Mouse (Mus musculus) Patski (cell line): ENCODE data around the gene Snap23. TPM values are rescaled to one million over a fixed set of nuclear protein-coding genes. Genes with fewer than 3 reads are reported as not detected.
A peak's percentile ranks its signal among the peaks of the same experiment; 100 is the strongest.

ENCODE experiments used
- ATAC-seq: fragments of 100-300 bp; one replicate; pipeline ENCODE4 v1.8.0; 2021
- CTCF ChIA-PET: fragments of 350-600 bp; sonication (Branson Sonifier 250); formaldehyde crosslinking; loops from one replicate; lab custom pipeline; 2022; ENCODE audit warnings: inconsistent platforms; lab: Charles Lee
- POLR2A ChIA-PET: fragments of 350-600 bp; sonication (Branson Sonifier 250); formaldehyde crosslinking; loops from one replicate; lab custom pipeline; 2022; ENCODE audit warnings: antibody characterized with exemption, inconsistent platforms; lab: Charles Lee
- DNase-seq: peaks from one replicate; pipeline ENCODE4 v3.0.0-alpha.2; 2011; ENCODE audit warnings: low read depth, low spot score
- H3K27me3 ChIP-seq: fragments of 371-371 bp; one replicate; pipeline ENCODE4 v1.5.1; 2021
- CTCF ChIP-seq: fragments of 100-300 bp; IDR thresholded peaks from one replicate; pipeline ENCODE4 v1.5.1; 2021
- in situ Hi-C: fragments of 300-500 bp; cut with MboI; formaldehyde crosslinking; loops from 3 replicates; pipeline ENCODE4 v1.11.1; 2018; ENCODE audit warnings: low pct_unique_long_range_greater_than_20kb, mixed read lengths
- polyA plus RNA-seq: library from polyadenylated mRNA; unstranded; gene quantifications from one replicate; pipeline ENCODE4 v1.2.3, GENCODE M21; 2021

The Snap23 gene
- polyA plus RNA-seq, 1 experiment from 2014 or later, result 61.4 TPM

DNA sequence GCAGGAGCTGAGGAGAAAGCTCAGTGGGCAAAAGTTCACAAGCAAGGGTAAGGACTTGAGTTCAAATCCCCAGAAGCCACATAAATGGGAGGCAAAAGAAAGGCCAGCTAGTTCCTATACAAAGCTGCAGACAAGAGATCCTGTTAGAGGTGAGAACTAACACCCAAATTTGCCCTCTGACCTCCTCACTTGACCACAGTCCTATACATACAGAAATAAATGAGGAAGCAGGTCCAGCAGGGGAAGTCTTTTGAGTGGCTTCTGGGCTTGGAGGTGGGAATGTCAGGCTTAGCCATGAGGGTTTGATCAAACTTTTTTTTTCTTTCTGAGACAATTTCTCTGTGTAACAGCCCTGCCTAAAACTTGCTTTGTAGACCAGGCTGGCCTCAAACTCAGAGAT, 55.4 kb downstream of the Snap23 start:
- no peak for ATAC-seq
- ChIA-PET CTCF (no interaction called here), POLR2A (no interaction called here)
- DNase-seq, result no peak
- in situ Hi-C loops, result no loop called here
- no peak for TF ChIP-seq CTCF
- H3K27me3 ChIP-seq, result no peaks in the 10 kb centered on the region

DNA sequence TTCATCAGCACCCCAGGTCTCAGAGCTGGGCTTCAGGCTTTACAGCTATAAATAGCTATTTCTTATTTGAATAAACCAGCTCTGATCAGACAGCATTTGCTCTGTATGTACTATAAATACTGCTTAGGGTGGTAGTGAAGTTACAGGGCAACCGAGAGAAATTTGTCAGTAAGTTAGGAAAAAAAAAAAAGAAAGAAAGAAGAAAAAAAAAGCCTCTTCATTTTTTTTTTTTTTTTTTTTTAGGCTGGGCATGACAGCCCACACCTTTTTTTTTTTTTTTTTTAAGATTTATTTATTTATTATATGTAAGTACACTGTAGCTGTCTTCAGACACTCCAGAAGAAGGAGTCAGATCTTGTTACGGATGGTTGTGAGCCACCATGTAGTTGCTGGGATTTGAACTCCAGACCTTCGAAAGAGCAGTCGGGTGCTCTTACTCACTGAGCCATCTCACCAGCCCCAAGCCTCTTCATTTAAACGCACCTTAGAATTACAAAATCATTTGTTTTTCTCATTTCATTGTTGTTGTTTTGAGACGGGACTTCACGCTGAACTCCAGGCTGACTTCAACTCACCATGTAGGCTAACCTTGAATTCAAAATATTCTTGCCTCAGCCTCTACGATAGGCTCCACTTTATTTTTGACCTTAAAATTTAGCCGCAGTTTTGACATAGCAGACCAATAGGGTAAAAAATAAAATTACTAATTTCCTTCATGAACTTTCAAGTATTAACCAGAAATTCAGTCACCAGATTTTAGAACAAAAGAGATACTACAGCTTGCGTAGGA, 60.8 kb downstream of the Snap23 start:
- TF ChIP-seq CTCF, result no peak
- H3K27me3 ChIP-seq, result no peaks in the 10 kb centered on the region
- in situ Hi-C loops, result no loop called here
- DNase-seq (peak; percentile 10), ATAC-seq (no peak)
- POLR2A ChIA-PET, result no interaction called here
- CTCF ChIA-PET, result no interaction called here

DNA sequence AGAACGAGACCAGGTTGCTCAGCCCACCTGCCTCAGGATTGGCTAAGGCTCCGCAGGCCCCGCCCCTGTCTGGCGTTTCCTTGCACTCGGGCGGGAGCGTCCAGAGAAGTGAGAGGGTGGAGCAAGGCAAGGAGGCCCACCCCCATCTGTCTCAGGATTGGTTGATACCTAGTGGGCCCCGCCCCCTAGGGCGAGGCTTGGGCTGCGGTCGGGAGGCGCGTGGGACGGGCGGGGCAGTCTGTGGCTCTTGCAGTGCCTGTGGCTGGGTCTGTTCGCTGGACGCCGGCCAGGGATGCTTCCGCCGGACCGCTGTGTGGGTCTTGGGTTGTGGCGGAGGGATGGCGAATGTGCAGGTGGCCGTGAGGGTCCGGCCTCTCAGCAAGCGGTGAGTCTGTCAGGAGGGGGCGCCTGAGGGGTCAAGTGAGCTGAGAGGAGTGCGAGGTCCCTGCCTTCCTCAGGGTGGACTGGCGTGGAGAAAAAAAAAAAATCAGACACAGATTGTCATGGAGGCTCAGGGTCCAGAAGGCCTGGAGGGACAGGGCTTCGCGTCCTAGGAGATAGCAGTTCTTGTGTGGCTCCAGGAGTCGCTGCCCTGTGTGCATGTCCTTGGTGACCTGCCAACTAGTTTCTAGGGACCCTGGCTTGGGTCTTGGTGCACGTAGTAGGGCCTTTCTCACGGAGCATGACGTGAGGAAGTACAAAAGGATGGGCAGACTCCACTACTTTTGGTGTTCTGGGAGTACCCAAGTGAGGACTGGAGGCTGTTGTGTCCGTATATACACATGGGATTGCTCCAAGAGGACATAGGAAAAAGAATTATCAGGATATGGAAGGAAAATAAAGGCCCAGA, 61.6 kb downstream of the Snap23 start, which contains the start of gene Stard9:
Stard9 (plus strand) TSS at position 236 of the 850 bp plus-strand sequence.
- no peak for TF ChIP-seq CTCF
- H3K27me3 ChIP-seq, result no peaks in the 10 kb centered on the region
- DNase-seq (peak; percentile 85), ATAC-seq (peak; percentile 99)
- ChIA-PET CTCF (no interaction called here), POLR2A (no interaction called here)
- in situ Hi-C loops, result no loop called here

DNA sequence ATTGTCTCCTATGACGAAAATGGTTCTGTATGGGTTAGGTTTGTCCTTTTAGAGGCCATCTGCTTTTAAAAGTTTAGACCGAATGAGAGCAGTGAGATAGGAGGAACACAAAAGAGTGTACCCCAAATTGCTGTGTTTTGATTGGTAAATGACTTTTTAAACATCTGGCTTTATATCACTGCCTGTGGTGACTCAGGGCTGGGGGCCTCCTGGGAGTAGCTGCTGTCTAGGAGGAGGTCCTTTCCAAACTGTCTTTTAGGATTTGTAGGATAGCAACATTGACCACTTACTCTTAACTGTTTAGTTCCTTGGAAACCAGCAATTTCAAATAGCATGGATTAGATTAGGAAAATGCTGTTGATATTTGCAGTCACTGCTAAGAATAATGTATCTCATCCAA, 62.8 kb downstream of the Snap23 start:
- ChIA-PET POLR2A (no interaction called here), CTCF (no interaction called here)
- ATAC-seq (no peak), DNase-seq (no peak)
- no peaks in the 10 kb centered on the region for H3K27me3 ChIP-seq
- TF ChIP-seq CTCF, result no peak
- in situ Hi-C loops, result no loop called here

DNA sequence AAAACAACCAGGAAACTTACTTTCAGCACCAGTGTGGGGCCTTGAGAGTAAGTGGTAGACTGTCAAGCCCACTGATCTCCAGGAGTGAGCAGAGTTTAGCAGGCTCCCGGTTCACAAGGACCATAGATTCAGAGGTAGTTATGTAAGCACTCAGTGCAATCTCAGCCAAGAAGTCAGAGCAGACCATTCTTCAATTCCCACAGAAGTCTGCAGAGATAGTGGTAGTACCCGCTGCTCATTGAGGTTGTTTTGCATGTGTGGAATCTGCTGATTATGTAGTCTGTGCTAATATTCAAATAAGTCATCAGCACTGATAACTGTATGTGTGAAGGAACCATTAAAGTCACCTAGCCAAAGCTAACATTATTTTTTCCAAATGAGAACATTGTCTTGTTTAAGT, 63.2 kb downstream of the Snap23 start:
- DNase-seq, result no peak
- ATAC-seq, result no peak
- no peaks in the 10 kb centered on the region for H3K27me3 ChIP-seq
- ChIA-PET CTCF (no interaction called here), POLR2A (no interaction called here)
- in situ Hi-C loops, result no loop called here
- TF ChIP-seq CTCF, result no peak

DNA sequence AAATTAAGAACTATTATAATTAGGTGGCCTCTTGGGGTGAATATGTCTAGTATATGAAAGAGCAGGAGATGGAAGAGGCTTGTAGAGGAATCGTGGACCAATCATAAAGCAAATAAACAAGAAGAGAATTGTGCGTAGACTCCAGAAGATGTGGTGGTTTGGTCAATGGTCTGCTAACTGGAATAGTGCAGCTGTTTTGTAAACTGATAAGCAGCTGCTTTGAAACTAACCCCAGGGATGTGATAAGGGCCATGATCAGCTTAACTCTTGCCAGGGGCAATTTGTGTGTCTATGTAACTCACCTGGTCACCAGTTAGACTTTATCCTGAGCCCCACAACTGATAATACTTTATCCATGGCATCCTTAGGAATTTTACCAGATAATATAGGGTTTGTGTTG, 64.0 kb downstream of the Snap23 start:
- POLR2A ChIA-PET, result no interaction called here

DNA sequence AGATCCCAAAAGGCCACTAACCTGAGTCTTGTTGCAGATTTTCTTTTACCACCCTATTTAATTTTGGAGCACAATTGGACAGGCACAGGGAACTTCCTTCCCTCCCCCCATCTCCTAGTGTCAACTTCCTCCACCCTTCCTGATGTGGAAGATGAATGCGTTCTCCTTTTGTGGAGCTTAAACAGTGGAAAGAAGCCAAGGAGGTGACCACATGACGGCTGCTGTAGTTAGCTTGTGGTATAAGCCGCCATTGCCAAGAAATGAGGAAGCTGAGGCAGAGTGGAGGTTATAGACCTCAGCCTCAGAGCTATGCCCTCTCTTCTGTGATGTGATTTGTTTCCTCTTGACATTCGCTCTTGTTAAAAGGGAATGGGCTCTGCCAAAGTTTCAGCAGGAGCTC, 64.5 kb downstream of the Snap23 start:
- no peak for TF ChIP-seq CTCF
- in situ Hi-C loops, result no loop called here
- ChIA-PET POLR2A (no interaction called here), CTCF (interaction anchor here (1.0 to 1.3 kb wide), 3 partner anchors 10 to 31 kb away, joined by 3 to 4 read pairs (median 3); no protein-coding TSS in a partner anchor)
- no peak for DNase-seq
- no peaks in the 10 kb centered on the region for H3K27me3 ChIP-seq
- no peak for ATAC-seq

More for the DNA sequence above, 64.0 kb downstream of the Snap23 start:
- in situ Hi-C loops, result no loop called here
- H3K27me3 ChIP-seq, result no peaks in the 10 kb centered on the region
- DNase-seq, result no peak
- TF ChIP-seq CTCF, result no peak
- CTCF ChIA-PET, result interaction anchor here (1.0 to 1.3 kb wide), 3 partner anchors 11 to 32 kb away, joined by 3 to 4 read pairs (median 3); no protein-coding TSS in a partner anchor
- ATAC-seq, result no peak

DNA sequence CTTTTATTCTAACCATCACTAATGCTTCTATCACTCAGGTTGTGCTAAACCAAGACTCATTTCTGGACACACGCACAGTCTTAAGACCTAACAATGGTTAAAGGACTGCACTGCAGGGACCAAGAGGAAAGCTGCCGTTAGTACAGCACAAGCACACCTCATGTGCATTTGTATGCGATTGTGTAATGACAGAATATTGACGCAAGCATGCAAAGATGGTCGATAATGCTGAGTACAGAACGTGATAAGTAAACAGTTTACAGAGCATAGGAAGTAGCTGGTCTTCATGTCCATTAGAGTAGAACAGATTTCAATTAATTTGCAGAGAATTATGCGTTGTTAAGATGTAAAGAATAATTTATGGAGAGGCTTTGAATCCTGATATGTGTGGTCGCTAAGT, 73.4 kb downstream of the Snap23 start:
- H3K27me3 ChIP-seq, result no peaks in the 10 kb centered on the region
- in situ Hi-C loops, result no loop called here
- DNase-seq (no peak), ATAC-seq (no peak)
- CTCF ChIA-PET, result no interaction called here
- TF ChIP-seq CTCF, result no peak
- POLR2A ChIA-PET, result no interaction called here

DNA sequence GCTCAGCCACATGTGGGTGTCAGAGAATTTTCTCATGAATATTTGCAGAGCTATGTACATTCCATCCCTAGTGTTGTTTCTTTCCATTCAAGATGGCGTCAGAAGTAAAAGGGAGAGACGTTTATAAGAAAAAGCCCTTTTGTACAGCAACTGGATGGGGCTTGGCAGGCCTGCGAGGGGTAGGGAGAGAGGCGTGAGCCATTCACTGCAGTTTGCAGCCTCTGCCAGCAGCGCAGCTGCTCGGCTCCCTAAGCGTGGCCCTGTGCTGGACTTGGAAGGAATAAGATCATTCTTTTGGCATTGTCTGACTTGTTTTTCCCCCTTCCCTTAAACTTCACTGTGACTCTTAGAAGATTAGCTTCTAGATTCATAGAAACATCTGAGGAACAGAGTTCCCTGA, 76.4 kb downstream of the Snap23 start:
- ChIA-PET POLR2A (interaction anchor here (0.7 kb wide), 1 partner anchor 191 kb away, joined by 3 read pairs; no protein-coding TSS in a partner anchor), CTCF (no interaction called here)
- in situ Hi-C loops, result no loop called here
- TF ChIP-seq CTCF, result no peak
- DNase-seq (no peak), ATAC-seq (no peak)
- no peaks in the 10 kb centered on the region for H3K27me3 ChIP-seq

DNA sequence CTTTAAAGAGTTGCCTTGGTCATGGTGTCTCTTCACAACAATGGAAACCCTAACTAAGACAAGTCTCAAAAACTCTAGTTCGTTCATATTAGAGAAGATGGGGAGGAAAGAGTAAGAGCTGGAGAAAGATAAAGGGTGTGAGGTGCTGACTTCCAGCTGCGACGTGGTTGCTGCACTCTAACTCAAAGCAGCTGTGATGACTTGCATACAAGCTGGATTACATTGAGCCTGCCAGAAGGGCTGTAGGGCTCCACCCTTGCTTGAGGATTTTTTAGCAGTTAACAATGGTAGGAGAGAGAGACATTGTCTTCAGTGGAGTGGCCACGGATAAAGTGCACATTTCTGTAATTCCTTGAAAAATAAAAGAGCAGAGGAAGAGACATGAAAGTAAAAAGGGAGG, 79.3 kb downstream of the Snap23 start:
- no peaks in the 10 kb centered on the region for H3K27me3 ChIP-seq
- in situ Hi-C loops, result no loop called here
- DNase-seq (no peak), ATAC-seq (no peak)
- CTCF ChIA-PET, result no interaction called here
- no peak for TF ChIP-seq CTCF
- POLR2A ChIA-PET, result no interaction called here

Other genes starting within 250 kb of the Snap23 start
- gene Vps39, start 214.5 kb upstream of the Snap23 start, polyA plus RNA-seq, result 30.5 TPM
- 23.3 TPM for gene Ganc, start 163.8 kb upstream of the Snap23 start, polyA plus RNA-seq
- 33.7 TPM for gene Tmem87a, start 163.6 kb upstream of the Snap23 start, polyA plus RNA-seq
- not detected for gene Capn3, start 111.7 kb upstream of the Snap23 start, polyA plus RNA-seq
- gene Zfp106, start 3.8 kb upstream of the Snap23 start, polyA plus RNA-seq, result 101 TPM
- 13.4 TPM for gene Haus2, start 41.7 kb downstream of the Snap23 start, polyA plus RNA-seq
- gene Lrrc57, start 41.8 kb downstream of the Snap23 start, polyA plus RNA-seq, result 10.0 TPM
- gene Stard9, start 61.5 kb downstream of the Snap23 start, polyA plus RNA-seq, result 2.2 TPM